Mouse (Mus musculus): Measurements from ENCODE around the gene Mto1. TPM values are rescaled to one million over a fixed set of nuclear protein-coding genes. Genes with fewer than 3 reads are reported as not detected.

Mto1 gene
- polyA plus RNA-seq, 1 experiment: 7.3 TPM

DNA sequence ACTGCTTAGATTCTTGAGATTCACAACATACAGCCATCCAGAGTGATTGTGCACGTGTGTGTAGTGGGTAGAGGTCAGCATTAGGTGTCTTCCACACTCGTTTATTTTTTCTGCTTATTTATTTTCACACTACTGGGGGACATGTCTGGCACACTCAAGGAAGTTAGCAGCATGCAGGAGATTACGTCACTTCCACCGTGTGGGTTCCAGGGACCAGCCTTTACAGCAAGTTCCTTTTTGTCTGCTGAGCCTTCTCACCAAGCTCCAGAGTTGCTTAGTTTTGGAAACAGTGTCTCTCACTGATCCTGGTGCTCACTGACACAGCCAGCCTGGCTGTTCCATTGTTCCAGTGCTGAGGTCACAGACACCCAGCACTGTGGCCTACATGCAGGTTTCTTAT, 3.4 kb downstream of the Mto1 start:
- peaks cover 26% of the 10 kb centered on the region for H3K36me3 ChIP-seq (ENCODE audit: control insufficient read depth, insufficient read depth, low read length)
- H3K27ac ChIP-seq (ENCODE audit: insufficient read depth, low read depth, low read length): no peak overlapping the region
- H3K4me3 ChIP-seq (ENCODE audit: low read depth, low read length): no peak overlapping the region
- no peak for TF ChIP-seq CTCF (IDR thresholded peaks at IDR 0.05; ENCODE audit: extremely low read depth, insufficient read length, insufficient replicate concordance, low read depth, low read length)
- TF ChIP-seq POLR2A (IDR thresholded peaks at IDR 0.05; ENCODE audit: low read depth, low read length): no peak
- no peaks in the 10 kb centered on the region for H3K4me1 ChIP-seq (ENCODE audit: control insufficient read depth, insufficient read depth, insufficient read length, low read length)
- WGBS: 73% methylated on average over 4 of the region's 4 CpGs
- H3K27me3 ChIP-seq (ENCODE audit: control insufficient read depth, insufficient read depth, low read length): no peaks in the 10 kb centered on the region

DNA sequence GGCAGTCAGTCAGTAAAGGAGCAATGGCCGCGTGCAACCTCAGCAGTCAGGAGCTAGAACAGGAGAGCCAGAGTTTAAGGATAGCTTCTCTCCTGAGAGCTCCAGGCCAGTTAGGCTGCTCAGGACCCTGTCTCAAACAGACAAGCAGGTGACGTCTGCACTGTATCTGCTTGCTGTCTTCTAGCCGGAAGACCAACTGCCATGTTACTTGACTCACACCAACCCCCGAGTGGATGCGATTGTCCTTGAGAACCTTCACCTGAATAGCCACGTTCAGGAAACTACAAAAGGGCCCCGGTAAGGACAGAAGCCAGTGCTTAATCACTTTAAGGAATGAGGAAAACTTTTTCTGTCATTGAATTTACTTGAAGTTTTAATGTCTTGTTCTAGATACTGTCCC, 9.0 kb downstream of the Mto1 start:
- Histone ChIP-seq H3K4me1 (ENCODE audit: control insufficient read depth, insufficient read depth, insufficient read length, low read length) (no peaks in the 10 kb centered on the region), H3K27me3 (ENCODE audit: control insufficient read depth, insufficient read depth, low read length) (no peaks in the 10 kb centered on the region), H3K27ac (ENCODE audit: insufficient read depth, low read depth, low read length) (no peak overlapping the region), H3K36me3 (ENCODE audit: control insufficient read depth, insufficient read depth, low read length) (peaks cover 54% of the 10 kb centered on the region), H3K4me3 (ENCODE audit: low read depth, low read length) (no peak overlapping the region)
- TF ChIP-seq POLR2A (IDR thresholded peaks at IDR 0.05; ENCODE audit: low read depth, low read length) (no peak), CTCF (IDR thresholded peaks at IDR 0.05; ENCODE audit: extremely low read depth, insufficient read length, insufficient replicate concordance, low read depth, low read length) (no peak)
- WGBS: 88% methylated on average over 8 of the region's 8 CpGs

DNA sequence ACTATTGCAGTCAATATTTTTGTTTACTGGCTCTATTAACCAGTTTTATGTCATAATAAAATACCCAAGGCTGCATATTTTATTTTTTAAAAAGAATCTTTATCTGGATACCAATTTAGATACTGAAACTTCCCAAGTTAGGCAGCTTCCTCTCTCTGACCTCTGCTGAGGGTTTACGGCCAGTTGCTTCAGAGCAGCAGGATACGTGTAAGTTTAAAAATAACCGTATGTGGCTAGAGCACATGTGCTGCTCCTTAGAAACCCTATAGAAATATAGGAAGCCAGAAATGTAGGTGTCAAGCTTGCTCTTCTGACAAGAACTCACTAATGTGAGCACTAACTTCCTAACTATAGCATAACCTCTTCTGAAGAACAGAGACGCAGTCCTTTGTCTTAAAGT, 15.3 kb downstream of the Mto1 start:
- no peaks in the 10 kb centered on the region for H3K27me3 ChIP-seq (ENCODE audit: control insufficient read depth, insufficient read depth, low read length)
- peaks cover 50% of the 10 kb centered on the region for H3K36me3 ChIP-seq (ENCODE audit: control insufficient read depth, insufficient read depth, low read length)
- WGBS: 87% methylated on average over 4 of the region's 4 CpGs
- no peak overlapping the region for H3K27ac ChIP-seq (ENCODE audit: insufficient read depth, low read depth, low read length)
- no peak overlapping the region for H3K4me3 ChIP-seq (ENCODE audit: low read depth, low read length)
- TF ChIP-seq CTCF (IDR thresholded peaks at IDR 0.05; ENCODE audit: extremely low read depth, insufficient read length, insufficient replicate concordance, low read depth, low read length) (no peak), POLR2A (IDR thresholded peaks at IDR 0.05; ENCODE audit: low read depth, low read length) (no peak)
- H3K4me1 ChIP-seq (ENCODE audit: control insufficient read depth, insufficient read depth, insufficient read length, low read length): no peaks in the 10 kb centered on the region

DNA sequence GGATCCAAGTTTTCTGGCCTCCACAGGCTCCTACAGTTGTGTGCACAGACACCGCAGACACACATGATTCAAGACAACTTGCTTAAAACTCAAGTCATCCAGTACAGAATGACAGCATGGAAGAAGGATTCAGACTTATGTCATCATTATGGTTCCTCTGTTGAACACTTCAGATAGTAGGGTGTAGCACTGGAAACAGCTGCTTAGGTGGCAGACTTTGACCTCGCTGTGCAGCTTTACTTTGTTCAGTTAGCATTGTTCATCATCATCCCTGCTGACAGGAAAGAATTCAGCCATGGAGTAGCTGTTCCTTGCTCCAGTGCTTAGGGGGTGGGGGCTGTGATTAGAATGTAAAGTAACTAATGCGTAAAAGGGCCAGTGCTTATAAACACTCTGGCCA, 17.7 kb downstream of the Mto1 start:
- H3K27me3 ChIP-seq (ENCODE audit: control insufficient read depth, insufficient read depth, low read length): no peaks in the 10 kb centered on the region
- 85% methylated on average over 3 of the region's 3 CpGs for WGBS
- no peaks in the 10 kb centered on the region for H3K4me1 ChIP-seq (ENCODE audit: control insufficient read depth, insufficient read depth, insufficient read length, low read length)
- H3K4me3 ChIP-seq (ENCODE audit: low read depth, low read length): no peak overlapping the region
- no peak overlapping the region for H3K27ac ChIP-seq (ENCODE audit: insufficient read depth, low read depth, low read length)
- H3K36me3 ChIP-seq (ENCODE audit: control insufficient read depth, insufficient read depth, low read length): peaks cover 47% of the 10 kb centered on the region
- no peak for TF ChIP-seq POLR2A (IDR thresholded peaks at IDR 0.05; ENCODE audit: low read depth, low read length)
- TF ChIP-seq CTCF (IDR thresholded peaks at IDR 0.05; ENCODE audit: extremely low read depth, insufficient read length, insufficient replicate concordance, low read depth, low read length): no peak

DNA sequence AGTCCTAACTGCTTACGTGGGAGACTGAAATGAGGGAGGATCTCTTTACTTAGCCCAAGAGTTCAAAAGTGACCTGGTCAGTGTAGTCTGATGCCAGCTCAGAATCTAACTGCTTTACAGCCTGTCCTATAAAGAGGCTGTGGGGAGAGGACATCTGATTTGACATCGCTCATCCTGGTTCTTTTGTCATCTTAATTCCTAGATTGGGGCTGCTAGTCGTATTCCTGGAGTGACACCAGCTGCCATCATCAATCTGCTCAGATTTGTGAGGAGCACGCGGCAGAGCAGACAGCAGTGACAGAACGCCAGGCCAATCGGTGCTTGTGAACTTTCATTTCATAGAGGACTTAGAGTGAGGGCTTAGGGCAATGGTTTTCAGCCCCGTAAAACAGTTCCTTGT, 25.6 kb downstream of the Mto1 start:
- no peak overlapping the region for H3K4me3 ChIP-seq (ENCODE audit: low read depth, low read length)
- no peak for TF ChIP-seq CTCF (IDR thresholded peaks at IDR 0.05; ENCODE audit: extremely low read depth, insufficient read length, insufficient replicate concordance, low read depth, low read length)
- TF ChIP-seq POLR2A (IDR thresholded peaks at IDR 0.05; ENCODE audit: low read depth, low read length): no peak
- H3K27me3 ChIP-seq (ENCODE audit: control insufficient read depth, insufficient read depth, low read length): no peaks in the 10 kb centered on the region
- H3K4me1 ChIP-seq (ENCODE audit: control insufficient read depth, insufficient read depth, insufficient read length, low read length): no peaks in the 10 kb centered on the region
- 84% methylated on average over 8 of the region's 8 CpGs for WGBS
- H3K36me3 ChIP-seq (ENCODE audit: control insufficient read depth, insufficient read depth, low read length): peaks cover 44% of the 10 kb centered on the region
- H3K27ac ChIP-seq (ENCODE audit: insufficient read depth, low read depth, low read length): no peak overlapping the region

DNA sequence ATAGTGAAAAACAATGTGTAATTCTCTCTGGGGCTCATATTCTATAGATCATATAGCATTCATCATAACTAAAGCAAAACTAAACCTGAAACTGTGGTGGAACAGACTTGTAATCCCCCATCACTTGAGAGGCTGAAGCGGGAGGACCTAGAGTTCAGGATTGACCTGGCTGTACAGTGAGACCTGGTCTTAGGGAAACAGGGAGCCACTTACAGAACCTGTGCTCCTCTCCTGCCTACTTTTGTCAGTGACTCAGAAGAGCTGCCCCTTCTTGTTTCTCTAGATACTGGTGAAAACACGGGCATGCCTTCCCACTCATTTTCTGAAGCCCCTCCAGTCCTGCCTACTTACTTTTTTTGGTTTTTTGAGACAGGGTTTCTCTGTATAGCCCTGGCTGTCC, 26.3 kb downstream of the Mto1 start:
- H3K27me3 ChIP-seq (ENCODE audit: control insufficient read depth, insufficient read depth, low read length): no peaks in the 10 kb centered on the region
- H3K4me1 ChIP-seq (ENCODE audit: control insufficient read depth, insufficient read depth, insufficient read length, low read length): no peaks in the 10 kb centered on the region
- no peak overlapping the region for H3K27ac ChIP-seq (ENCODE audit: insufficient read depth, low read depth, low read length)
- H3K4me3 ChIP-seq (ENCODE audit: low read depth, low read length): no peak overlapping the region
- 72% methylated on average over 2 of the region's 2 CpGs for WGBS
- TF ChIP-seq POLR2A (IDR thresholded peaks at IDR 0.05; ENCODE audit: low read depth, low read length) (no peak), CTCF (IDR thresholded peaks at IDR 0.05; ENCODE audit: extremely low read depth, insufficient read length, insufficient replicate concordance, low read depth, low read length) (no peak)
- peaks cover 43% of the 10 kb centered on the region for H3K36me3 ChIP-seq (ENCODE audit: control insufficient read depth, insufficient read depth, low read length)

DNA sequence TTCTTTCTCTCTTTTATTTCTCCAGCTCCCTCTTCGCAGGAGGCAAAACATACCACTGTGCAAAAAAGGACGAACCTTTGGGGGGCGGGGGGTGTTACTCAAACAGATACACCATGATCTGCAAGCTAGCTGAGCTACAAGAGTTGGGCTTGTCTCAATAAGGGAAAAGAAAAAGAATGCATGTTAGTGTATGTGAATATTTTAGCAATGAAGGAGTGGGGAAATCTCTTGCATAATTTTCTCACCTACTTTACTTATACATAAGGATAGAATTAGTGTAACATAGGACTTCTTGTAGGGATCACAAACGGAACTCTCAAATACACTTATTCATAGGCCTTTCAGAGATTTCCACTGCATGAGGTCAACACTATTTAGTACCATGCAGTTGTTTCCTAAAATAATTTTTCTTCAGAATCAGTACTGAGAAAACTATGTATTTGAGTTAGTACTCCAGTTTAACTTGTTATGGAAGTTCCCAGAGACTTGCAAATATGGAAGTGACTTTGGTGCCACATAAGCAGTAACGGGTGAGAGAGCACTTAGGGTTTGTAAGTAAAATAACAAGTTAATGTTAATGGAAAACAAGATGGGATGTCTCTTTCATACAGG, 26.9 kb downstream of the Mto1 start:
- no peak for TF ChIP-seq CTCF (IDR thresholded peaks at IDR 0.05; ENCODE audit: extremely low read depth, insufficient read length, insufficient replicate concordance, low read depth, low read length)
- TF ChIP-seq POLR2A (IDR thresholded peaks at IDR 0.05; ENCODE audit: low read depth, low read length): no peak
- WGBS: 79% methylated on average over 5 of the region's 5 CpGs
- no peaks in the 10 kb centered on the region for H3K27me3 ChIP-seq (ENCODE audit: control insufficient read depth, insufficient read depth, low read length)

More for the DNA sequence above, 26.9 kb downstream of the Mto1 start:
- Histone ChIP-seq H3K4me1 (ENCODE audit: control insufficient read depth, insufficient read depth, insufficient read length, low read length) (no peaks in the 10 kb centered on the region), H3K36me3 (ENCODE audit: control insufficient read depth, insufficient read depth, low read length) (peaks cover 48% of the 10 kb centered on the region), H3K4me3 (ENCODE audit: low read depth, low read length) (no peak overlapping the region), H3K27ac (ENCODE audit: insufficient read depth, low read depth, low read length) (no peak overlapping the region)
